Mouse (Mus musculus) cortical plate, adult 2 months (tissue): ENCODE measurements around the gene Kptn. TPM values are rescaled to one million over a fixed set of nuclear protein-coding genes. Genes with fewer than 3 reads are reported as not detected.

Experiments
- H3K27ac ChIP-seq: fragments of 200-500 bp; 2 replicates; pipeline ENCODE4 v1.5.1; 2012; ENCODE audit warnings: low read length, control low read depth, inconsistent platforms; ENCODE audit not compliant: insufficient read depth
- H3K4me1 ChIP-seq: fragments of 200-500 bp; 2 replicates; pipeline ENCODE4 v1.6.1; 2011; ENCODE audit warnings: low read length; ENCODE audit not compliant: control insufficient read depth, insufficient read depth
- H3K4me3 ChIP-seq: fragments of 200-500 bp; 2 replicates; pipeline ENCODE4 v1.5.1; 2011; ENCODE audit warnings: mild to moderate bottlenecking, low read length, control low read depth; ENCODE audit not compliant: insufficient read depth
- CTCF ChIP-seq: fragments of 200-500 bp; IDR thresholded peaks from 2 replicates; pipeline ENCODE4 v1.5.1; 2011; ENCODE audit warnings: mild to moderate bottlenecking, control low read depth, low read length; ENCODE audit not compliant: insufficient read depth; ENCODE audit errors: extremely low read depth
- POLR2A ChIP-seq: fragments of 200-500 bp; IDR thresholded peaks from 2 replicates; pipeline ENCODE4 v1.6.1; 2011; ENCODE audit warnings: mild to moderate bottlenecking, low read length, control low read depth; ENCODE audit not compliant: insufficient read depth; ENCODE audit errors: extremely low read depth
- polyA plus RNA-seq: library from polyadenylated mRNA; depleted of rRNA; stranded (reverse); fragments of >200 nt; gene quantifications from 2 replicates; pipeline ENCODE4 v1.2.3, GENCODE M21; 2012; rRNA removed

Gene Kptn
- polyA plus RNA-seq, 1 experiment = 51.3 TPM

DNA sequence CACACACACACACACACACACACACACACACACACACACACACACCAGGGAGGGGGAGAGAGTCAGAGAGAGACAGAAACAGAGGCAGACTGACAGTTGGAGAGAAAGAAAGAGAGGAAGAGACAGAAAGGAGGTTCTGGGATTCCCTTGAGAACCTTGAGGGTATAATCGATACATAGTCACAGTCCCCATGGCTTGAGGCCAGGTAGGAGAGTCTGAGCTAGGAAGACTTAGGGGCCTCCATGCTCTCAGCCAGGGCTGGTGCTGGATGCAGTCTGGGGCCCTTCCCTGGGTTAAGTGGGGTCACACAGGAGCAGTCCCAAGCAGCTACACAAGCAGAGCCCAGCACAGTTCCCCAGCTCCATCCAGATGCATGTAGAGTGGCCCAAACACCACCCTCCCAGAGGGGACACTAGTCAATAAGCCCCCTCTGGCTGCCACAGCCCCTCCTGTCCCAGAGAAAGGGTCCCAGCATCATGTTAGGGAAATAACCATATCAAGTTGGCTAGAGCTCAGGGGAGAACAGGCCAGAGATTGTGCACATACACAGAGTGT lies 53.0 kb downstream of the Kptn start:
- no peak for TF ChIP-seq POLR2A
- TF ChIP-seq CTCF = no peak
- H3K4me1 ChIP-seq = no peaks in the 10 kb centered on the region
- H3K27ac ChIP-seq = no peak overlapping the region
- no peak overlapping the region for H3K4me3 ChIP-seq

DNA sequence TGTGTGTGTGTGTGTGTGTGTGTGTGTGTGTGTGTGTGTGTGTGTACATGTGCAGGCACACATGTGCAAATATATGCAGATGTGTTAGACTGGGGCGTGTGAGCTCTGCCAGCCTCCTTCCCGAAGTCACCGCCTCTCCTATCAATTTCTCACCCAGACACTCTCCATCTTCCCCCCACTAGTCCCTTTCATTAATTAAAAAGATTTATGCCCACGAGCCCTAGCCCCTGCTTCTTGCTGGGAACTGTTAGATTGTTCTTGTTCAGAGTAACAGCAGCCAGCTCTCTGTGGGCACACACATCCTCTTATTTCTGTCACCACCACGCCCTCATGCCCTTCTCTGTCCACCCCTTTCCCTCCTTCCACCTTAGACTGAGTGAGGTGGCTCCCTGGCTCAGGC lies 53.5 kb downstream of the Kptn start:
- no peak for TF ChIP-seq POLR2A
- no peak for TF ChIP-seq CTCF
- H3K27ac ChIP-seq = no peak overlapping the region
- H3K4me1 ChIP-seq = no peaks in the 10 kb centered on the region
- no peak overlapping the region for H3K4me3 ChIP-seq

DNA sequence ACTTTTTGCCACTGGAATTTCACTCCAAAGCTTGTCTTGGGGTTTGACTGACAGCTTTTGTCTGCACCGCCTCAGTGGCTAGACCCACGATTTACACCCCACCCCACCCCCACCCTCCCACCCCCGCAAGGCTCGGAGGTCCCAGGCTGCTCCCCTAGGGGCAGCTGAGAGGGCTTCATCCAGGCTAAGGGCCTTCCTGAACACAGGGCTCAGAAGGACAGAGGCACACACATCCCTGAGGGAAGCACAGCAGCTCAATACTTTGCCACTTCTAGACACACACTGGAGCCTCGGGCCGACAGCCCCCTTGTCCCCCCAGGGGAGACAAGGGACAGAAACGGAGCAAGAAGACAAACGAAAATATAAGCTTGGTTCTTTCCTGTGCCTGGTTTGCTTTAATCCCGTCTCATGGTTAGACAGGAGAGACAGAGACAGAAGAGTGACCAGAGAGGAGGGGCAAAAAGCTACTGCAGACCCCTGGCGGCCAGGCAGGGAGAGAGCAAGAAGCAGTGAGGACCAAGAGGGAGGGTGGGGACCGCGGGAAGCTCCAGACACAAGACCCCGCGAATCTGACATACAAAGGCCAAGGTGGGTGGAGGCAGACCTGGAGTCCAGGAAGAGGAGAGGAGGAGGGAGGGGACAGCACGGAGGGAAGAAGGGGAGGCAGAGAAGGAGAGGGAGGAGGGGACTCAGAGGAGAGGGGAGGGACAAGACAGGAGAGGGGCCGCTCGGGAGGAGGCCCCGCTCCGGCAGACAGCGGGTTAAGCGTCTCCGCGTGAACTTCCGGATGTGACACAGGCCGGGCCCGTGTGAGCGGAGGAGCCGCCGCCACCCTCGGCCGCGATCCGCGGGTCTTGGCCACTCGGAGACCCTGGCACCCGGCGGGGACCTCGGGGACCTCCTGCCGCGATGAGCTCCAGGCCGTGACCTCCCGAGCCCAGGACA lies 55.2 kb downstream of the Kptn start, which contains the start of gene Meis3:
Gene Meis3, plus strand, starts transcription at position 494 of the 945 bp plus-strand sequence.
- H3K4me1 ChIP-seq = no peaks in the 10 kb centered on the region
- H3K4me3 ChIP-seq = peak within 1 kb of the TSS; percentile 84
- TF ChIP-seq POLR2A (peak; percentile 19; the same call in 1 of the 2 replicates), CTCF (peak; percentile 36)
- no peak within 1 kb of the TSS for H3K27ac ChIP-seq

DNA sequence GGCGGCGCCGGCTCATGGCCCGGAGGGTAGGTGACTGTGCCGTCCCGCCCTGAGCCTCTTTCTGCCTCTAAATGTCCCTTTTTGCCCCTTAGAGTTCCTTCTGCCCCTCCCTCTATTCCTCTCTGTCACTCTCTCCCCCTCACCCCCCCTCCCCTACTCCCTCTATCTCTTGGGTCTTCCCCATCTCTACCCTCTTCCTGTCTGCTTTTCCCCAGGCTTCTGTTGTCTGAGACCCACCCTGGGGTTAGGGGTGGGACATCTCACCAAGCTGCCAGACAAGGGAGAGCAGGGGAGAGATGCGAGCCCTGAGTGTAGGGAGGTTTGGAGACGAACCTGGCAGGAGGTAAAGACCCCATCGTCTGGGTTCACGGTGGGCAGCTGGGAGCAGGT lies 55.8 kb downstream of the Kptn start:
- H3K4me3 ChIP-seq = peak overlapping the region; percentile 84
- no peak for TF ChIP-seq CTCF
- TF ChIP-seq POLR2A = no peak
- no peaks in the 10 kb centered on the region for H3K4me1 ChIP-seq
- H3K27ac ChIP-seq = no peak overlapping the region

Other genes with a start within 250 kb of the Kptn start
- 0.08 TPM in 1 of 2 replicates, not detected in the other for gene Crx, start 239.9 kb upstream of the Kptn start, polyA plus RNA-seq
- gene Crxos, start 237.3 kb upstream of the Kptn start, polyA plus RNA-seq = 0.13 and 0.27 TPM in 2 replicates
- gene Selenow, start 197.5 kb upstream of the Kptn start, polyA plus RNA-seq = 1,858 and 2,021 TPM in 2 replicates
- 91.6 and 109 TPM in 2 replicates for gene Nop53, start 173.8 kb upstream of the Kptn start, polyA plus RNA-seq
- gene Ehd2, start 152.3 kb upstream of the Kptn start, polyA plus RNA-seq = 4.9 and 5.4 TPM in 2 replicates
- gene Bicra, start 72.0 kb upstream of the Kptn start, polyA plus RNA-seq = 7.8 and 8.5 TPM in 2 replicates
- 0.45 and 0.52 TPM in 2 replicates for gene Zfp541, start 58.1 kb upstream of the Kptn start, polyA plus RNA-seq
- gene Napa, start 21.4 kb upstream of the Kptn start, polyA plus RNA-seq = 436 and 444 TPM in 2 replicates
- gene Slc8a2, start 9.9 kb downstream of the Kptn start, polyA plus RNA-seq = 164 and 183 TPM in 2 replicates
- gene Meis3, start 55.2 kb downstream of the Kptn start, polyA plus RNA-seq = 83.3 and 84.0 TPM in 2 replicates
- 10.8 and 11.5 TPM in 2 replicates for gene Dhx34, start 102.1 kb downstream of the Kptn start, polyA plus RNA-seq
- gene C5ar2, start 124.3 kb downstream of the Kptn start, polyA plus RNA-seq = 0.48 and 0.57 TPM in 2 replicates
- 1.5 and 2.0 TPM in 2 replicates for gene C5ar1, start 139.6 kb downstream of the Kptn start, polyA plus RNA-seq
- 49.8 and 53.2 TPM in 2 replicates for gene Inafm1, start 153.7 kb downstream of the Kptn start, polyA plus RNA-seq
- gene Ccdc9, start 166.9 kb downstream of the Kptn start, polyA plus RNA-seq = 68.9 and 79.1 TPM in 2 replicates
- gene Bbc3, start 188.5 kb downstream of the Kptn start, polyA plus RNA-seq = 8.1 and 11.2 TPM in 2 replicates